Mouse (Mus musculus): Measurements from ENCODE around the gene Sik2.

The Sik2 gene

GRCm38 (mm10) chr9:50867015-50867414, 141.9 kb downstream of the Sik2 start:
- no peak for DNase-seq (ENCODE audit: extremely low read depth, low read depth)

GRCm38 (mm10) chr9:50865803-50866202, 143.1 kb downstream of the Sik2 start:
- no peak for DNase-seq (ENCODE audit: extremely low read depth, low read depth)

- no peak for DNase-seq (ENCODE audit: extremely low read depth, low read depth)
Measured at GRCm38 (mm10) chr9:50864877-50865276, 144.0 kb downstream of the Sik2 start.

- no peak for DNase-seq (ENCODE audit: extremely low read depth, low read depth)
Measured at GRCm38 (mm10) chr9:50863824-50864223, 145.0 kb downstream of the Sik2 start.

- no peak for DNase-seq (ENCODE audit: extremely low read depth, low read depth)
Measured at GRCm38 (mm10) chr9:50861119-50861839, 147.6 kb downstream of the Sik2 start.

- DNase-seq (ENCODE audit: extremely low read depth, low read depth) = no peak
Measured at GRCm38 (mm10) chr9:50858681-50859080, 150.2 kb downstream of the Sik2 start.

- no peak for DNase-seq (ENCODE audit: extremely low read depth, low read depth)
Measured at GRCm38 (mm10) chr9:50857082-50857641, 151.7 kb downstream of the Sik2 start.

- no peak for DNase-seq (ENCODE audit: extremely low read depth, low read depth)
Measured at GRCm38 (mm10) chr9:50856341-50857081, 152.4 kb downstream of the Sik2 start.

- no peak for DNase-seq (ENCODE audit: extremely low read depth, low read depth)
Measured at GRCm38 (mm10) chr9:50855780-50856179, 153.1 kb downstream of the Sik2 start.

GRCm38 (mm10) chr9:50855133-50855766, 153.6 kb downstream of the Sik2 start:
- DNase-seq (ENCODE audit: extremely low read depth, low read depth) = no peak

GRCm38 (mm10) chr9:50854376-50854775, 154.5 kb downstream of the Sik2 start:
- no peak for DNase-seq (ENCODE audit: extremely low read depth, low read depth)

- no peak for DNase-seq (ENCODE audit: extremely low read depth, low read depth)
Measured at GRCm38 (mm10) chr9:50852634-50853349, 156.1 kb downstream of the Sik2 start.

- DNase-seq (ENCODE audit: extremely low read depth, low read depth) = no peak
Measured at GRCm38 (mm10) chr9:50850713-50851112, 158.2 kb downstream of the Sik2 start.

- DNase-seq (ENCODE audit: extremely low read depth, low read depth) = no peak
Measured at GRCm38 (mm10) chr9:50850271-50850670, 158.6 kb downstream of the Sik2 start.

- no peak for DNase-seq (ENCODE audit: extremely low read depth, low read depth)
Measured at GRCm38 (mm10) chr9:50849755-50850154, 159.1 kb downstream of the Sik2 start.

- no peak for DNase-seq (ENCODE audit: extremely low read depth, low read depth)
Measured at GRCm38 (mm10) chr9:50849249-50849648, 159.6 kb downstream of the Sik2 start.

GRCm38 (mm10) chr9:50848821-50849220, 160.1 kb downstream of the Sik2 start:
- no peak for DNase-seq (ENCODE audit: extremely low read depth, low read depth)

- DNase-seq (ENCODE audit: extremely low read depth, low read depth) = no peak
Measured at GRCm38 (mm10) chr9:50847606-50848368, 161.1 kb downstream of the Sik2 start.

GRCm38 (mm10) chr9:50847133-50847532, 161.7 kb downstream of the Sik2 start:
- no peak for DNase-seq (ENCODE audit: extremely low read depth, low read depth)

GRCm38 (mm10) chr9:50845547-50845946, 163.3 kb downstream of the Sik2 start:
- no peak for DNase-seq (ENCODE audit: extremely low read depth, low read depth)

GRCm38 (mm10) chr9:50845081-50845480, 163.8 kb downstream of the Sik2 start, which contains the start of gene Ppp2r1b:
TSS of gene Ppp2r1b (plus strand) at chr9:50845301.
- DNase-seq (ENCODE audit: extremely low read depth, low read depth) = no peak

Measured in MEL-GATA-1-ER (cell line).